Mouse (Mus musculus) heart, postnatal 4 days (tissue): Measurements from ENCODE around the gene Adamtsl1. TPM values are rescaled to one million over a fixed set of nuclear protein-coding genes. Genes with fewer than 3 reads are reported as not detected.

ENCODE experiments used
- DNase-seq: peaks from one replicate; pipeline ENCODE4 v3.0.0; 2021
- total RNA-seq, 2 experiments: library from RNA; stranded (reverse); gene quantifications; 2 replicates each; pipeline ENCODE4 v1.2.3; 2021

Gene Adamtsl1
- total RNA-seq, 2 experiments from 2014 or later: 7.7 TPM

GRCm38 (mm10) chr4:86413388-86413787 is 899.4 kb downstream of the Adamtsl1 start:
- DNase-seq: no peak

- DNase-seq: no peak
Measured at GRCm38 (mm10) chr4:86416401-86417025, 902.5 kb downstream of the Adamtsl1 start.

- no peak for DNase-seq
Measured at GRCm38 (mm10) chr4:86422586-86422985, 908.6 kb downstream of the Adamtsl1 start.

GRCm38 (mm10) chr4:86425581-86425980 is 911.6 kb downstream of the Adamtsl1 start:
- no peak for DNase-seq

GRCm38 (mm10) chr4:86426549-86426948 is 912.6 kb downstream of the Adamtsl1 start:
- no peak for DNase-seq

- no peak for DNase-seq
Measured at GRCm38 (mm10) chr4:86427312-86427711, 913.3 kb downstream of the Adamtsl1 start.

GRCm38 (mm10) chr4:86428091-86428745 is 914.2 kb downstream of the Adamtsl1 start:
- no peak for DNase-seq

GRCm38 (mm10) chr4:86435631-86436030 is 921.7 kb downstream of the Adamtsl1 start:
- no peak for DNase-seq

- DNase-seq: no peak
Measured at GRCm38 (mm10) chr4:86436336-86436735, 922.4 kb downstream of the Adamtsl1 start.

GRCm38 (mm10) chr4:86450468-86450867 is 936.5 kb downstream of the Adamtsl1 start:
- no peak for DNase-seq

- no peak for DNase-seq
Measured at GRCm38 (mm10) chr4:86464808-86465207, 950.8 kb downstream of the Adamtsl1 start.
